Mouse (Mus musculus) liver, postnatal 0 days (tissue): ENCODE results near the gene Adam8.

Source experiments
- CTCF ChIP-seq: sonication (generic); IDR thresholded peaks from 2 replicates; pipeline ENCODE4 v1.5.1; 2016; ENCODE audit warnings: antibody characterized with exemption, low read depth
- EP300 ChIP-seq: IDR thresholded peaks from 2 replicates; pipeline ENCODE4 v1.6.1; 2016; ENCODE audit warnings: antibody characterized with exemption, low read depth, mild to moderate bottlenecking

DNA sequence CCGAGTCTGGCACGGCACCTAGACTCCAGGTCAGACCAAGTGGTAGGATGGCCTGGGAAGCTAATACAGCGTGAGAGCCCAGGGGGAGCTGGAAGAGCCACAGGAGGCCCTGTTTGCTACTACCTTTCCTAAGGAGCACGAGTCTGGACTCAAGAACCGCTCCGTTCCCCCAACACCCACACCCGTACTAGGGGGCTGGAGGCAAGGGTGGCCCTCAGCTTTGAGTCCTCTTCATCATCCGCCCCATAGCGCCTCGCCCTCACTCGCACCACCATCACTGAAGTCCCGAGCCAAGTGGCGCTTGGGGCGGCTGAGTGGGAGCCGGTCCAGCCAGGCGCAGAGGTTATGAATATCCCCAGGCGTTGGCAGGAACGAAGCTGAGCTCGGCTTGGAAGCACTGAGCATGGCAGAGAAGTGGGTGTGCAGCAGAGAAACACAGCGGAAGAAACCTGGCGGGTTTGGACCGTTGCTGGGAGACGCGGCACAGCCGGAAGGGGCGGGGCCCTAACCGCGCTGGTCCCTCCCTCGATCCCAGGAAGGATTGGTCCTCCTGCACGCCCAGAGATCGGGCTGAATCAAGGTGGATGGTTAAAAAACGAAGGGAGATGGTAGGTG is 14.0 kb downstream of the Adam8 start, which contains the start of gene 6430531B16Rik:
- TF ChIP-seq CTCF: no peak
- no peak for TF ChIP-seq EP300
